Mouse (Mus musculus) left cerebral cortex, postnatal 10 days (tissue): ENCODE measurements at regions not wholly inside any gene's neighbourhood (a gene's known extent, or its start where the extent isn't known, plus 50 kb on each side); places are given as distances from the start of the nearest gene placed in this dataset.

Source experiments
- DNase-seq, 2 experiments: peaks; one replicate each; pipeline ENCODE4 v3.0.0; 2021 to 2022; ENCODE audit warnings: low spot score in 2 of 2, mixed read lengths in 1 of 2; ENCODE audit errors: extremely low spot score in 1 of 2
- intact Hi-C: fragments of 180-260 bp; cut with DNase I; formaldehyde crosslinking; loops from one replicate; pipeline ENCODE4 v1.15.1; 2025

DNA sequence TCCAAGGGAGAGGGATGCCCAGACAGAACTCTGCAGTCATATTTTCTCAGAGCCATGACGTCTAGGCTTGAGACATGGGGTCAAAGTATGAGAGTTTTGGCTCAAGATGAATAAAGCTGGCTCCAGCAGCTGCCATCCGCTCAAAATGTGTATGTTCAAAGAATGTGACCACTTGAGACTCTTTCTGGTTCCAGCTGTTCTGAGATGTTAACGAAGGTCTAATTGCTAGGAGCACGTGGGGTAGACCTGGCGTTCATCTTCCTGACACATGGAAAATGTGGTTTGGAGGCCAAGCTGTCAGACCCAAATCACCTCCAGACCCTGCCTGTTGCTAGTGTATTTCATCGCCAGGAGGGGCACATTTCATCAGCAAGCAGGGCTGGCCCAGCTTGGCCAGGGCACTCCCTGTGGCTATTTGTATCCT is 58.9 kb upstream of the Ankrd1 start:
- DNase-seq: no peak
- intact Hi-C loops: no loop called here

DNA sequence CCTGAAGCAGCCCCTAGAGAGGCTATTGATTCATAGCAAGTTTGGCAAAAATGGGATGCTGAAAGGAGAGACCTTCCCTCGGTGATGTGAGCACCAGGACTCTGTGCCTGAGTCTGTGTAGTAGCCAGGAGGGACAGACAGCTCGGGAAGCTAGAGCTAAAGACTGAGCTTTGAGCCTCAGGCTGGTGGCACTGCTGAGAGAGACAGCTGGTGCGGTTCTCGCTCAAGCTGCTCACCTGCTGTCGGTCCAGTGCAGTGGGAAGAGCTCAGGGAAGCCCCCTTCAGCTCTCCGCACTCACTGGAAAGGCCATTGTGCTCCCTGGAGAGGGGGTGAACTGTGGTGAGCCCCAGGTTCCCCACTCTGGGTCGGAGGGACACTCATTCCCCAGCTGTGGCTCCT is 60.4 kb upstream of the Ankrd1 start:
- intact Hi-C loops: loop anchor here (5.0 kb wide), 1 partner anchor 242 kb away; no protein-coding TSS in a partner anchor
- no peak for DNase-seq

DNA sequence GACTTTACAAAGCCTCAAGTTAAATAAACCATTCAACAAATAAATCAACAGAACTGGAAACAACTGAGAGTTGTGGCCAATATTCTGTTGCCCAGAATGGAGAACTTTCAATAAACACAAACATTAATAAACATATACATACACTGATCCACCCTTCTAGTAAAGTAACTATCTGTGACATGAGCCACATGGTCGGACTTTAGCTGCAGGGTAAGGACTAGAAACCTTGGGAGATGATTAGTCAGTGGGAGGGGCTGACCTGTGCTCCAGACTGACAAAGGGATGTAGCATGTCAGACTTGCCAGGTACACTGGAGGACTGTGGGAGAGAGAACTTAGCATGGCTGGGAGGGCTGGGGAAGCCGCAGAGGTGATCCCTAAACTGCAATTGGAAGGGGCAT is 61.6 kb upstream of the Ankrd1 start:
- no peak for DNase-seq
- intact Hi-C loops: loop anchor here (5.0 kb wide), 1 partner anchor 241 kb away; no protein-coding TSS in a partner anchor

DNA sequence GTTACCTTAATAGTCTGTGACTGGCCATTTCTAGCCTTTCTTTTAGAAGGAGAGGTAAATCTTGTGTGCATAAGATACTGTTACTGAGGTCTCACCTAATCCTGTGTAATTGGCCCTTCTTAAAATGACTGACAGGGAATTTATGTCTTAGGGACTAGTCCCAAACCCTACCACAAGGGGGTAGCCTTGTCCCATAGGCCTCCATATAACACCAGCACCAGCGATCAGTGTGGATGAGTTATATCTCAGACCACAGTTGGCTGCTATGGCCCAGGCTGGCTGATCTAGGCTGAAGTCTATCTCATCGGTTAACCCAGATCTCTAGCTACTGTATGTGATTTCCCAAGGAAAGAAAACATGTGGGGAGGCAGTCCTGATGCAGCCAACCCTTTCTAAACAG is 63.2 kb upstream of the Ankrd1 start:
- peak; percentile 27 to 51 for DNase-seq
- intact Hi-C loops: loop anchor here (1.0 to 5.0 kb wide), 2 partner anchors 239 to 257 kb away; no protein-coding TSS in a partner anchor

DNA sequence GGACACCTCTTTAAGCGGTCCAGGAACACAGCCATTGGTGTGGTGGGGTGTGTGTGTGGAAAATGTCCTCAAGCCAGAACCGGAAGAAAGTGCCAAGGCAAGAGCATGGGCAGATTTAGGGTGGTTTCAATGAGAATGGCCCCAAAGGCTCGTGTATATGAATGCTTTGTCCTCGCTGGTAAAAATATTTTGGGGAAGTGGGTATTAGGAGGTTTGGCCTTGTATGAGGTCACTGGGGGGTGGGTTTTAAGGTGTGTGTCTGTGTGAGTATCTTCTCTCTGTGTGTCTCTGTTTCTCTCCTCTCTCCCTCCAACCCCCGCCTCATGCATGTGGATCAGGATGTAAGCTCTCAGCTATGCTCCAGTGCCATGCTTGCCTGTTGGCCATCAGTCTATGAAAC is 69.8 kb upstream of the Ankrd1 start:
- intact Hi-C loops: no loop called here
- no peak for DNase-seq

DNA sequence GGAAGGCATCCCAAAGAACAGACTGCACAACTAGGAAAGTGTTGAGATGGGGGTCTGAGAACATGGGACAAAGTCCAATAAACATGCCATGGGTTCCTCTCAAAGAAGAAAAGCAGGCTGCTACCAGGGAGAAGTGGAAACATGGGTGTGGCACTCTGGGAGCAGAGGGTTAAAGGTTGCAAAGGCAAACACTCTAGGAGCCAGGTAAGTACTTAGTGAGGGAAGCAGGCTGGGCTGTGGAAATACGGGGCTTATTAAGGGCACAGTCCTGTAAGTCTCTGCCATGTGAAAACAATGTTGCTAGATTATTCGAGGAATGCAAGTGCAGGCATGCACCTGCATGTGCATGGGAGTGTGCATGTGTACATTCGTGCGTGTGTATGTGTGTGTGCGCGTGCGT is 71.7 kb upstream of the Ankrd1 start:
- no peak for DNase-seq
- intact Hi-C loops: no loop called here

DNA sequence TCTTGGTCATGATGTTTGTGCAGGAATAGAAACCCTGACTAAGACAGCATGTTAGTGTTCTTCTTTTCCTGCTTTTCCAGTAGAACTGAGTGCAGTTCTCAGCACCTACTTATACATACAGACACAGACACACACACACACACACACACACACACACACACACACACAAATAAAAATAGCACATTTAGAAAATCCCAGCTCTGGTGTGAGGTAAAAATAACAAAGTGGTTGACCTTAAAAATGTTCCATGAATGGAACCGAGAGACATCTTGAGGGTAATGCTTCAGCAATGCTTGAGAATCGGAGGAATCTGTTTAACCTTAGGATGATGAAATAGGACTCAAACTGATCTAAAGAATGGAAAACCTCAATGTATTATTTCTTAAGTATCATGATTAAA is 84.4 kb upstream of the Ankrd1 start:
- intact Hi-C loops: no loop called here
- DNase-seq: no peak

DNA sequence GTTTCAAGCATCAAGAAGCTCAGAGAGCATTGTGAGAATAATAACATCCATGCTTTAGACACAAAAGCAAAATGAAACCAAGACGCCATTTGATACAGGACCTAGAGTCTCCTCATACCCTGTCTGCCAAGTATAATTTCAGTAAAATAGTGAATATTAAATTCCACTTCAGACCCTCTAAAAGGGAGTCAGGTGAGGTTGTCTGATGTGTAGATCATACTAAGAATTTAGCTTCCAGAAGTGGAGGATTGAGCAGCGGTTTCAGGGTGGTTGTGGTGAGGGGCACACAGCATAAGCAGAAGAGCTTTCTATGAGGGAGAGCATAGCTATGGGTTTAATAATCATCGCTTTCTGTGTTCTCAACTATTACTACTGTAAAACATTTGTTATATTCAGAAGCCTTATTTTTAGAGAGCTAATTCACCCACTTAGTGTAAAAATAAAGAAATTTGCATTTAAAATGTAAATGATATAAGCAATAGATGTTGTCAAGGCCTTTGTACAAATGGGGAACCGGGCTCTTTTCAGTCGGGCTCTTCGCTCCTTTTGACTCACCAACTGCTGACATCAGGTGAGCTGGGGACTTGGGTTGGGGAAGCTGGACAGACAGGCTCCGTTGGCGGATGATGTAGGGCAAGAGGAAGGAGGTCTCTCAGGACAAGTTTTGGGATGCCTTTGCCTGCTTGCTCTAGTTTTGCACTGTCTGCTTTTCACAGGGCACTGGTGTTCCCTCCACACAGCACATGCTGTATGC is 85.2 kb upstream of the Ankrd1 start:
- intact Hi-C loops: no loop called here
- DNase-seq: no peak

DNA sequence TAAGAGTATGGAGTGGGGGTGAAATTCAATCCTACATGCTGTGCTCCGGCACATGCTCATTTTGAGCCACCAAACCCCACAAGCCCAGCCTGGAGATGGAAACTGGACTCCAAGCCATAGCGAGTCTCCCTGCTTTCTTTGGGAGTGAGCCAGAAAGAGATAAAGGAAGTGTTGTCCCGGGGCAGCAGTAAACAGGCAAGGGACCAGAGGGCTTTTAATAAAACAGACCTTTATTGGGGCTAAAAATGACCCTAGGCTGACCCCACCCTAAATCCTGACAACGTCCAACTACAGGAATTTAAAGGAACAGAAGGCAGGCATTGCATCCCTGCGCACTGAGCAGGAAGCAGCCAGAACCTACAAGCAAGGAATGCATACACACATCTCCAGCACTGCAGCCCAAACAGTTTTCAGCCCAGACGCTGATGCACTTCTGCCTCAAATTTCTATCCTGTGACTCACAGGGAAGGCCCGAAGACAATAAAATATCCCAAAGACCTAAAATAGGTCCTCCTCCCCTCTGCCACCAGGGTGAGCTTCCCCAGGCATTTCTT is 87.9 kb upstream of the Ankrd1 start:
- intact Hi-C loops: no loop called here
- no peak for DNase-seq

DNA sequence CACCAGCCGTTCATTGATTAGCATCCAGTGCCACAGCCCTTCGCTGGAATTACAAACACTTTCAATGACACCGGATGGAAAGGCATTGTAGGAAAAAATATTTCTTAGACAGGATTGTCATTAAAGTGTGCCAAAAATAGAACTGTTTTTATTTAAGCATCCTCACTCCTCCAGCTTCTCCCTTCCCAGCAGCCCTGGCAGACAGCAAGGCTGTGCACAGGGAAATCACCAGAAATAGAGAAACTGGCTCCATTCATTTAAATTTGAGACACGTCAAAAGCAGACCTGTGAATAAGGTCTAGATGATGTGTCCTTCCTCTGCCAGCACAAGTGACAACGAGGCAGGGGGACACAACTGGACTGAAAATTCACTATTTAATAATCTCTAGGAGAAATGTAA is 88.5 kb upstream of the Ankrd1 start:
- intact Hi-C loops: no loop called here
- peak in 1 of 2 experiments; percentile 31 for DNase-seq

DNA sequence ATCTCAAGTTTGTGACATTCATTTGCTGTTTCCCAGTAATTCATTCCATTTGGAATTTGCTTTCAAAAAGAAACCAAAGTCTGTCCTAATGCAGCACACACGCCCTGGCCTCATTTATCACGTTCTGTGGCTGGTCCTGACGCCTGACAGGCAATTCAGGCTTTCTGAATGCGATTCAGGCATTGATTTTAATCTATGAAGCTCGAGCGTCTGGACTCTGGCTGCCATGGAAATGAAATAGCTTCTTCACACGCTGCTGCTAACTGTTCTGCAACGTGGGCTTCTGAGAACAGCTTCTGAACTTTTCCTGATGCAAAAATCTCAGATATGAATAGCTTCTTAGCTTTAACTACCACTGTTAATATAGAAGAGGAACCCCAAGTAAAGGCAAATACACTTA is 93.6 kb upstream of the Ankrd1 start:
- DNase-seq: peak in 1 of 2 experiments; percentile 39
- intact Hi-C loops: no loop called here

DNA sequence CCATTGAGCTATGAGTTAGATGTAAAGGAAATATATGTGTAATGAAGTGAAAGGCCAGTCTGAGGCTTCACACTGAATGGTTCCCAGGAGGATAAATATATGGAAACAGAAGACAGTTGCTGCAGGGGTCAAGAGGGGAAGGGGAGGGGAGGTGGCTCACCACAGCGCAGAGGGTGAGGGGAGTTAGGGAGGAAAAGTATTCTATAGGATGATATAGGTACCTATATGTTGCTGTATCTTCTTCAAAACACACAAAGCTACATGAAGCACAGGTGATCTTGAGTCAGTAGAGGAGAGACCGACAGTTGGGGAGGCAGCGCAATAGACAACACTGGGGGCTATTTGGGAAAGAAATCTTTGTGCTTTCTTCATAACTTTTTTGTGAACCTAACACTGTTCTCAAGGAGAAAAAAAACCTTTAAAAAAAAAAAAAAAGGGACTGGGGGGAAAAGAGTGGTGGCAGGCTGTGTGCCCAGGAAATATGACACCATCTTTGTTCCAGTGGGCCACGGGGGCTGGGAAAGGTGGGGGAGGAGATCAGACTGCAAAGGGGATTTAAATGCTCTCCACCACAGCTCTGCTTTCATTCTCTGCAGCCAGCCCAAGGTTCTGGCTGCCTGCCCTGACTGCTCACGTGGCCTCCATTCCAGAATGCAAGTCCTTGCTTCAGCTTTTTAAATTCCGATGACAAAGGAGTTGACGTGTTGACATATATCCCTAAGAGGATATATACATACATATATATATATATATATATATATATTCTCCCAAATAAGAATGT is 94.5 kb upstream of the Ankrd1 start:
- DNase-seq: peak; percentile 42 to 73
- intact Hi-C loops: no loop called here

DNA sequence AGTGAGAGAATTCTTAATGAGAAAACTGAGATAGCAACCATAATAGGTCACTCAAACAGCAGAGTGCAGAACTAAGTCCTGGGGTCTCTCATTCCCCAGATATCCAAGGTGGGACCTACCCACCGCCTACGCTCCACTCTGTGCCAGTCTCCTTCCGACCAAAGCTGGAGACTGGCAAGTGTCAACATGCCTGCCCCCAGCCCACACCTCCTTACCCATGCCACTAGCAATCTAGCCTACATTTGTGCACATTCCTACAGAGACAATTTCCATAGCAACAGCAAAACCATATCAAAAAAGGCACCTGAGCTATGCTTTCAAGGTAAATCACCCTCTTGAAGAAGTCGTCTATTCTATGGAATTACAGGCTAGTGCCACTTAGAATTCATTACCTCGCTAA is 97.3 kb upstream of the Ankrd1 start:
- intact Hi-C loops: no loop called here
- DNase-seq: no peak

DNA sequence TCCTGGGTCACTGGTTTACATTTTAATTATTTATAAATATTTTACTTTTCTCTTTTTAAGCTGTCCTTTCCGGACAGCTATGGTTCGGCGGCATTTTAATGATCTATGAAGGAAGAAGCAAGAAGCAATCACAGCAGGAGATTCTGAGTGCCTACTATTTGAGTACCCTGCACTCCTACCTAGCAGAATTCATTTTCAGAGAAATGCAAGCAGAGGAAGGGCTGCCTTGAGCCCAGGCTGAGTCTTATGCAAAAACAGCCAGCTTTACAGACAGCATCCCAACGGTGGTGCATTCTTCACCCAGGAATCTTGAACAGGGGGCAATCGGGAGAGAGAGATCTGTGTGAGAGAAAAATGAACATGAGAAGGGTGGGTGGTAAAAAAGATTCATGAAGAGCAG is 97.7 kb upstream of the Ankrd1 start:
- DNase-seq: no peak
- intact Hi-C loops: no loop called here

DNA sequence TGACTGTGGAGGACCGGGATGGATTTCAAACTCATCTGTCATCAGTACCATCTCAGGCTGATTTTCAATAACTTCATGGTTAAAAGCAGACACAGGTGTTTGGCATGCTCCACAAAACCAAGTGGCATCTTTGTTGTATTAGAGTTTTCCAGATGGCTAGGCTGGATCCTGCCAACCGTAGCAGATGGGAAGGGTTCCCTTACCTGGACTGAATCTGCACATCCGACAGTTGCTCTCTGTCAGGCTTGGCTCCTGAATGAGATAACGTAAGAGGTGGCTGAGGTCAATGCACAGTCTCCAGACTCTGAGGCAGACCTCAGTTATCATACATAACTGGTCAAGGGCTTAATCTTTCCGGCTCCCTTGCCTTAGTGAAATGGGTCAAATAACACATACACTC is 99.0 kb upstream of the Ankrd1 start:
- intact Hi-C loops: no loop called here
- no peak for DNase-seq

DNA sequence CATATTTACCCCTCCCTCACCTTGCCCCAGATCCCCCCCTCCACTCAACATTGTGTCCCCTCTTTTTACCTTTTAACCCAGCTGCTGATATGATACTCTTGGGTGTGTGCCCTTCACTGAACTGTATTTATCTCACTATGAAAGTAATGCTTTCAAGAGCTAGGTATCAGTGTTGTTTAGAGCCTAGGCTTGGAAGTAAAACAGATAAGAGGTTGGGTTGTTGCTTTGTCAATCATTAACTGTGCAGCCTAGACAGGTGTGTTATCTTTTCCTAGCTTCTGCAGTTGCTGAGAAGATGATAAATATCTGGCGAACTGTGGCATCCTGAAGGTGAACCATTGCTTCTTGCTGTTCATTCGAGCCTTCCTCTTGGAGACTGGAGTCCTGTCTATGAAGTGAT is 101.2 kb upstream of the Ankrd1 start:
- intact Hi-C loops: no loop called here

DNA sequence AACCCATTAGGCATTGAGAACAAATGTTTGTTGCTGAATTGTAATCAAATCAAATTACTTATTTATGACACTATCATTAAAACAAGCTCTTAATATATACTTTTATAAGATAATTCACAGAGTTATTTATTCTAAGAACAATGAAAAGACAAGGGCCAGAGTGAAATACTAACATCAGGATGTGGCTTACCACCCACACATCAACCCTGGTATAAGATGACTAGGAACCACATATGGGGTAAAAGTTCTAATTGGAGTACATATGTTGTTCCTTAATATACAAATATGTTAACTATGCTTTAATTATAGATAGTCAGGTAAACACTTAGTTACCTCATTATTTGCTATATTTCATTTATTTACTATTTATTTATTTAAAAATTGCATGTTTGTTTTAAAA is 101.7 kb upstream of the Ankrd1 start:
- DNase-seq: no peak
- intact Hi-C loops: no loop called here

More for the DNA sequence above, 101.2 kb upstream of the Ankrd1 start:
- DNase-seq: no peak

DNA sequence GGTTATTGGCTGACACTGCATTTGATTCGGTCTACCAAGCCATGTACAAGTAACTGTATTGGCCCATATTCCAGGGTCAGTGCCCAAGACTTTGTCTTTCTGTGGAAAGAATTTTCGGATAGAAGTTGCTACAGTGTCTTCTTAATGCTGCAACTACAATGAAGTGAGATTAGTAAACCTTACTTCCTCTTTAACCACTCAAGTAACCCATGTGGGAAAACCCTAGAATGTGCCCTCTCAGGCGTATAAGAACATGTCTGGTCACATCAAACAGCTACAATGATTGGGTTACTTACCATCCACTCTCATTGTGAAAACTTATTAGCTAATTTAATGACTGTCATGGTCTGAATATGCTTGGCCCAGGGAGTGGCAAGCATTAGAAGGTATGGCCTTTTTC is 102.3 kb upstream of the Ankrd1 start:
- DNase-seq: no peak
- intact Hi-C loops: no loop called here

DNA sequence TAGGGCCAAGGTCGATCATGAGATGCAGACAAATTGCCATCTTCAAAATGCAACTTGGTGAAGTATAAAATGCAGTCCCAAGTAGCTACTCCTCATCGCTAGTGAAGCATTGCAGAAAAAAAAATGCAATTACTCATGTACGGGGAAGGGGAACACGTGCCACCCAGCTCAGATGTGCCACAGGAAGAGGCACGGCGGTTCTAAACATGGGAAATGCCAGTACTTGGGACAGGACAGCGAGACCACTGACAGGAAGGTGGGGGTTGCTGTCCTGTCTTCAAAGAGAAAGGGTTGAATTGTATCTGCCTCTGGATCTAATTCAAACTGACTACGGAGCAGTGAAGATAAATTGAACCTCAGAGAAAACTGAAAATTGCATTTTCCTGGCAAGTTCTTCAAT is 104.6 kb upstream of the Ankrd1 start:
- DNase-seq: no peak
- intact Hi-C loops: no loop called here

DNA sequence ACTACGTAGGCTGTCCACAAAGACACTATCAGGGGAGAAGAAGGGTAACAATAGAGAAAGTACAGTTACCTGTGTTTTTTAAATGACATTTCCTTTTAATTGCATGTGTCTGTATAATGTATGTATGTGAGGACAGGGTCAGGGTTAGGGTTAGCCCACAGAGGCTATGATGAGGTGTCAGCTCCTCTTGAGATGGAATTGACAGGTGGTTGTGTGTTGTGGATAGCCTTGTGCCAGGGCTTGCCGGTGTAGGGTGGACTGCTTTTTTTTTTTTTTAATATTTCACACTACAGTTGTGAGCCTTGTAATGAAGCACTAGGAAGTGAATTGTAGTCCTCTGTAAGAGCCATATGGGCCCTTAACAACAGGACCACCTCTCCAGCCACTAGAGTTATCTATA is 105.7 kb upstream of the Ankrd1 start:
- intact Hi-C loops: no loop called here
- no peak for DNase-seq
